Mouse (Mus musculus) gastrocnemius, postnatal 4 days (tissue): ENCODE results near the gene Sh3tc1. TPM values are rescaled to one million over a fixed set of nuclear protein-coding genes. Genes with fewer than 3 reads are reported as not detected.

ENCODE experiments used
- DNase-seq, 2 experiments: peaks; one replicate each; pipeline ENCODE4 v3.0.0; 2021 to 2022; ENCODE audit warnings: low spot score in 2 of 2, mixed read lengths in 2 of 2
- total RNA-seq, 2 experiments: library from RNA; stranded (reverse); gene quantifications; 2 replicates each; pipeline ENCODE4 v1.2.3; 2021

The Sh3tc1 gene
- total RNA-seq, 2 experiments from 2014 or later, result 6.8 to 7.9 TPM

GRCm38 (mm10) chr5:35756020-35756419 lies 16.2 kb upstream of the Sh3tc1 start:
- DNase-seq, result no peak

GRCm38 (mm10) chr5:35755131-35755733 lies 15.4 kb upstream of the Sh3tc1 start:
- DNase-seq, result peak in 1 of 2 experiments; percentile 56

- DNase-seq, result no peak
Measured at GRCm38 (mm10) chr5:35751016-35751415, 11.2 kb upstream of the Sh3tc1 start.

- DNase-seq, result no peak
Measured at GRCm38 (mm10) chr5:35750026-35750425, 10.2 kb upstream of the Sh3tc1 start.

DNA sequence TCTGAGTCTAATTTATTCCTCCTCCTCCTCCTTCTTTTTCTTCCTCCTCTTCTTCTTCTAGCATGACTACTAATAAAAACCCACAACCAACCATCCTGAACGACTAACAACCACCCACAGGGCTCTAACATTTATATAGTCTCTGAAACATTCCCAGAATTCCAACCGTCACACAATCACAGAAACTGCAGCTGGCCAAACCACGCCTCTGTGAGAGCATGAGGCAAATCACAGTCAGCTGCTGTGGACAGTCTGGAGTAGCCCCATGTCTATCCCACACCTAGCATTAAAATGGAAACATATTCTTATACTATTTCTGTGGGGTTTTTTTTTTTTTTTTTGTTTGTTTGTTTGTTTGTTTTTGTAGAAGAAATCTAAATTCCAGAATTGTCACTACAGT lies 9.6 kb upstream of the Sh3tc1 start:
- no peak for DNase-seq

GRCm38 (mm10) chr5:35746910-35747309 lies 7.1 kb upstream of the Sh3tc1 start:
- DNase-seq, result peak; percentile 77 to 80

DNA sequence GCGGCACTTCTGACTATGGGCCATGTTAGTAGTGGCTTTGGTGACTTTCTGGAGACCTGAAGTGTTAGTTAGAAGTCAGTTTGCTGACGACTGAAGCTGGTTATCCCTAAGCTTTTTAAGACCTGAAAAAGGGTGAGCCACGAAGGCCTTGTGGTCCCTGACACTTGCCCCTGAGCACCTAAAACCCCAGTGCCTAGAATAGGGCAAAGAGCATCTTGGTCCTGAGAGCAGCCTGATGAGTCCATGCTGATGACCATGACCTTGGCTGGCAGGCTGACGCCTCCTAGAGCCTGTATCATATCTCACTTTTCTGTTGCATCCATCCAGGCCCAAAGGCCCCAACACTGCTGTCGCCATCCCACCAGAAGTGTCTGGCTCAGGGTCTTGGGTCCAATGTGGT lies 5.6 kb upstream of the Sh3tc1 start:
- no peak for DNase-seq

DNA sequence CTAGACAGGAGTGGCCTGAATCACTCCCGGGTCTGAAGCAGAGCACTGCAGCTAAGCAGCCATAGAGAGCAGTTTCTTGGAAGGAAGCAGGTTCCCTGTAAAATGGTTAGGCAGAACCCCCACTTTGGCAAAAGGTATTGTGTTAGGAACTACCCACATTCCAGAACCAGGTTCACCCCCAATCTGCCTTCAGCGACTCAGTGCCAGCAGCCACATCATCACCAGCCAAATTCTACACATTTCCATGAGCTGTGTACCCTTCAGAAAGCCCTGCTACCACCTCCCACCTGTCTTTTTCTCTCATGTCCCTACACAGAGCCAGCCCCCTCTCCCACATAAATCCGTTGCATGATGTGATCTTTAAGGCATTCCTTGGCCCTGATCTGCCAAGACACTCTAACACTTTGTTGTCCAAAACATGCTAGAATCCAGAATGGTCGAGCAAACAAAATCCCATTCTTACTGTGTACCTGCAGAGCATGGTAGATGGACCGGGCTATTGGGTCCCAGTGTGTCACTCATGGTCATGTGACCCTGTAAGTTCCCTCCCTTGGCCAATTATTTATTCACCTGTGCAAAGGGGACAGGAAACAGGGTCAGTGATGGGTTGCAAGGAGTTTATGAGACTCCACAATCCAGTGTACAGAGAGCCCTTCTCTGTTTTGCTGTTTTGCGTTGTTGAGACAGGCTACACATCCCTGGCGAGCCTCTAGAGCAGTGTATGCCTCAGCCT lies 4.4 kb upstream of the Sh3tc1 start:
- DNase-seq, result no peak

DNA sequence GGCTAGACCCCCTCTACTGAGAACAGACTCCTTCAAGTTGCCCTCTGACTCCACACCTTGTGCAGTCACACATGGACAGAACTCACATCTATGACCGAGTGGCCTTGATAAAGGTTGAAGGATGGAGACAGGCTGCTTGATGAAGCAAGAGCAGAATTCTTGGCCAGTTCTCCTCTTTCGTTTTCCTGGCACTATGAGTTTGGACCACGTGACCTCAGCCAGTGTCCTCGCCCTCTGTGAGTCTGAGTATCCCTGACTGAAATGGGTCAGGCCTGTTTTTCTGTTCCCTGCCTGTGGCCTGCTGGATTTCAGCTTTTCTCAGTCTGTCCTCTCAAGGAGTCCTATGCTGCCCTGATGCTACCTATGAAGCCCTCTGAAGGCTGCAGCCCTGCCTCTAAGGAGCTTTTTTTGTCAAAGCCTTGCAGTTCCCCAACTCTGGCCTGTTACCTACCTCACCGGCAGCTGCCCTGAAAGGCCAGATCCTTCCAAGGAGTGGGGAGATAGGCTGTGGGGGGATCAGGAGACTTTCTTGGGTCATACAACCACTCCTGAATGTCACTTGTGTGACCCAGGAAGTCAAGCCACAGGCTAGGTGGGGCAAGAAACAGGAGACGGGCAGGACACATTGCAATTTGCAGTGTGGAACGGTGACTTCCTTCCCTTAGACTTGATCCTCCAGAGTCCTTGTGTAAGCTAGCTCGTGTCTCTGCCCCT lies 3.6 kb upstream of the Sh3tc1 start:
- DNase-seq, result no peak

DNA sequence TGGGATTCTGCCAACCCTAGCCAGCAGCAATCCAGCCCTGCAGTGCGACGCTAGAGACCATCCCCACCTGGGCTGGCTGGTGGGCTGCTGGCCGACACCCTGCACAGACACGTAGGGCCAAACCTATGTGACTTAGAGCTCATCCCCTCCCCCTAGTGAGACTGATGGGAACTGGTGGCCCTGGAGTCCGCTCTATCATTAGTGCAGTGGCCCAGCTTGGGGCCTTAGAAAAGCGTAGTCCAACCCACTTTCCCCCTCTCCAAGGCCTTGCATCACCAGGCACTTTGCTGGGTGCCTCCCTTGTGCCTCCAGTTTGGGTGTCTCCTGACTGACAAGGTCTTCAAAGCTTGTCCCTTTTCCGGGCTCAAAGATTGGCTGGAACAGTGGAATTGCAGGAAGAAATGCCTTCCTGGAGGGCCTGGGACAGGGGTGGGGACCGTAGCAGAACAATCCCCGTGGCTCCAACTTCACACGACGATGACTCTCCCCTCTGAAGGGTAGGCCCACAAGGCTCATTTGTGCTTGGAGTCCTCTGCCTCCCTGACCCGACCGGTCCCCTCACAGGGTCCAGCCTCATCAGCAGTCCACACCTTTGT lies 1.5 kb upstream of the Sh3tc1 start:
- DNase-seq, result no peak

- DNase-seq, result no peak
Measured at GRCm38 (mm10) chr5:35740716-35741115, 929 bp upstream of the Sh3tc1 start.

GRCm38 (mm10) chr5:35739005-35739404 lies 782 bp downstream of the Sh3tc1 start:
- DNase-seq, result no peak

- peak in 1 of 2 experiments; percentile 42 for DNase-seq
Measured at GRCm38 (mm10) chr5:35737231-35737901, 2.4 kb downstream of the Sh3tc1 start.

DNA sequence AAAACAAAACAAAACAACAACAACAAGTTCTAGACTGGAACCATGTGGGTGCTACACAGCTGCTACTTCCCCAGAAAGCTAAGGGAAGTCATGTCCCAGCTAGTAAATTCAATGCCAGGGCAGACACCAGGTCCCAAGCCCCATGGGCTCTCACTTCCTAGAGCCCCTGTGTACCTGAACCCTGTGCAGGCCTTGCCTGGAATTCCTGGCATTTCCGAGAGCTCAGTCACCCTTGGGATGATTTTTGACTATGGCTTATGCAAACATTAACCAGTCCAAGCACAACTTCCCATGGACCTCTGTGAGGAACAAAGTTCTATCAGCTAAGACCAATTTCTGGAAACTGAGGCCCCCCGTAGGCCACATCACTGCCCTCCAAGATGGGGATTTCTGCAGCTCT lies 6.3 kb downstream of the Sh3tc1 start:
- no peak for DNase-seq

- DNase-seq, result no peak
Measured at GRCm38 (mm10) chr5:35731006-35731405, 8.8 kb downstream of the Sh3tc1 start.

- no peak for DNase-seq
Measured at GRCm38 (mm10) chr5:35730552-35730951, 9.2 kb downstream of the Sh3tc1 start.

DNA sequence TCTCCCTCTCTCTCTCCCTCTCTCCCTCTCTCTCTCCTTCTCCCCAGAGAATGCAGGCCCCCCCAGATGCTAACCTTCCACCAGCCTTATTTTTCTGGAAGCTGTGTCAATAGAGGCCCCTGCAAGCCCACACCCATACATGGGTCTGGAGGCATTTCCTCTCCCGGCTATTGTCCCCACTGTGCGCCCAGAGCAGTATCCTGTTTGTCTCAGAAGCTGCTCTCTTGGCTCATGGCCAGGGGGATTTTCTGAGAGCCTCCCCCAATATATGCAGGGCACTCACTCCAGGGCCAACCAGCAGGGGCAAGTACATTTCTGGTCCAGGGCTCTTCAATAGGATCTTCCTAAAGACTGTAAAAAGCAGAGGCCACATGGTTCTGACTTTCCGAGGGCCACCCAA lies 9.9 kb downstream of the Sh3tc1 start:
- peak in 1 of 2 experiments; percentile 50 for DNase-seq

DNA sequence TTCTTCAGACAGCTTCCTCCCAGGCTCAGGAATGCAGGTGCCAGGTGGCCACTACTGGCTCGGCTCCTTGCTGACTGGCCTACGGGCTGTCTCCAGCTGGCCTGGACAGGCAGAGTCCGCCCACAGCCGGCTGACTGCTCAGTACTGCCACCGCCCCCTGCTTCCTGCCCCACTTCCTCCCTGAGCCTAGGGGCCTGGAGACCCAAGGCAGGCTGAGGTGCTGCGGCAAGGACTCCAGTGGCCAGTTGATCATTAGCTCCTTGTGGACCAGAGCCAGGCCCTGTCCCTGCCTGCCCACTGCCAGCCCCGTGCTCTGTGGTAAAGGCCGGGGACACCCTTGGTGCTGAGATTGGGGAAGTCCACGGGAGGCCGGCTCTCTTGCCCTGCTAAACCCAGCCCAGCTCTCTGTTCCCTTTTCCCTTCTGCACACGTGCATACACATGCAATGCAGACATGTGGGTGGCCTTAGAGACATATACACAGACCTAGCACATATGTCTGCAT lies 10.8 kb downstream of the Sh3tc1 start:
- peak in 1 of 2 experiments; percentile 49 for DNase-seq

- DNase-seq, result no peak
Measured at GRCm38 (mm10) chr5:35728344-35728956, 11.3 kb downstream of the Sh3tc1 start.

GRCm38 (mm10) chr5:35727447-35727846 lies 12.3 kb downstream of the Sh3tc1 start:
- no peak for DNase-seq

- no peak for DNase-seq
Measured at GRCm38 (mm10) chr5:35725840-35726239, 13.9 kb downstream of the Sh3tc1 start.
